Mouse (Mus musculus) kidney, embryonic 15.5 days (tissue): Measurements from ENCODE around the gene Gm39115. TPM values are rescaled to one million over a fixed set of nuclear protein-coding genes. Genes with fewer than 3 reads are reported as not detected.
A peak's percentile ranks its signal among the peaks of the same experiment; 100 is the strongest.
"Not testable (repeated sequence)": the region's sequence is repeated elsewhere in the genome, so short reads cannot be mapped to it uniquely, and the experiment has no call there.

ENCODE experiments used
- ATAC-seq: fragments of 200-750 bp; cut with Nextera tagmentation; replicated peaks from 2 replicates; pipeline ENCODE4 v1.8.0; 2017; ENCODE audit warnings: moderate TSS enrichment; ENCODE audit not compliant: low FRiP score
- H3K27ac ChIP-seq: fragments of 300-500 bp; sonication (generic); 2 replicates; pipeline ENCODE4 v1.5.1; 2015; ENCODE audit warnings: mild to moderate bottlenecking, inconsistent platforms
- H3K27me3 ChIP-seq: fragments of 300-500 bp; sonication (generic); 2 replicates; pipeline ENCODE4 v1.6.1; 2015; ENCODE audit warnings: inconsistent platforms
- H3K36me3 ChIP-seq: fragments of 300-500 bp; sonication (generic); 2 replicates; pipeline ENCODE4 v1.6.1; 2015; ENCODE audit warnings: inconsistent platforms
- H3K4me1 ChIP-seq: fragments of 300-500 bp; sonication (generic); 2 replicates; pipeline ENCODE4 v1.6.1; 2015; ENCODE audit warnings: inconsistent platforms
- H3K4me2 ChIP-seq: fragments of 300-500 bp; sonication (generic); 2 replicates; pipeline ENCODE4 v1.6.1; 2015; ENCODE audit warnings: moderate library complexity, mild to moderate bottlenecking, inconsistent platforms
- H3K4me3 ChIP-seq: fragments of 300-500 bp; sonication (generic); replicated peaks from 2 replicates; pipeline ENCODE4 v1.5.1; 2015; ENCODE audit warnings: mild to moderate bottlenecking, inconsistent platforms
- H3K9ac ChIP-seq: fragments of 300-500 bp; sonication (generic); 2 replicates; pipeline ENCODE4 v1.6.1; 2015; ENCODE audit warnings: mild to moderate bottlenecking, inconsistent platforms
- H3K9me3 ChIP-seq: fragments of 300-500 bp; sonication (generic); replicated peaks from 2 replicates; pipeline ENCODE4 v1.6.1; 2016; ENCODE audit warnings: inconsistent platforms
- WGBS: fragments of 180-500 bp; shearing (Covaris S2); methylation state at CpG from one replicate; pipeline ENCODE4 v1.1.7; 2015; ENCODE audit warnings: mixed read lengths; 5-methylcytosine and 5-hydroxymethylcytosine counted together
- polyA plus RNA-seq: library from polyadenylated mRNA; unstranded; fragments of >200 nt; fragmentation: Nextera tagmentation; extraction: Ambion mirVana; gene quantifications from 2 replicates; pipeline ENCODE4 v1.2.1, GENCODE M21; 2015

Gm39115 gene
- polyA plus RNA-seq, 1 experiment from 2014 or later: not detected

- no peaks in the 10 kb centered on the region for H3K4me1 ChIP-seq
- no peak within 1 kb of the TSS for H3K4me3 ChIP-seq
- H3K4me2 ChIP-seq: no peak within 1 kb of the TSS
- H3K27ac ChIP-seq: no peak within 1 kb of the TSS
- WGBS: 86% methylated on average over 1 of the region's 1 CpGs
- no peak for ATAC-seq
- H3K9me3 ChIP-seq: no peaks in the 10 kb centered on the region
- H3K9ac ChIP-seq: no peak within 1 kb of the TSS
- H3K36me3 ChIP-seq: no peaks in the 10 kb centered on the region
- H3K27me3 ChIP-seq: peaks cover 10% of the 10 kb centered on the region
Observed at GRCm38 (mm10) chr7:142144507-142144906, 8.7 kb upstream of the Gm39115 start, which contains the start of gene Gm45337. Gene Gm45337 (minus strand): TSS chr7:142144607.

- not testable (repeated sequence) for H3K27ac ChIP-seq, H3K27me3 ChIP-seq, H3K9ac ChIP-seq, H3K36me3 ChIP-seq, H3K9me3 ChIP-seq, ATAC-seq, H3K4me1 ChIP-seq, H3K4me2 ChIP-seq, H3K4me3 ChIP-seq
- 43% methylated on average over 1 of the region's 1 CpGs for whole genome bisulfite sequencing
Observed at GRCm38 (mm10) chr7:142143506-142144010, 7.7 kb upstream of the Gm39115 start.

- Histone ChIP-seq H3K36me3 (no peaks in the 10 kb centered on the region), H3K9me3 (no peaks in the 10 kb centered on the region)
Observed at GRCm38 (mm10) chr7:142140696-142141095, 4.9 kb upstream of the Gm39115 start.

GRCm38 (mm10) chr7:142134206-142134995 is 1.4 kb downstream of the Gm39115 start:
- H3K9ac ChIP-seq: no peak overlapping the region
- H3K4me2 ChIP-seq: no peak overlapping the region
- no peak overlapping the region for H3K27ac ChIP-seq
- 49% methylated on average over 4 of the region's 4 CpGs for WGBS
- no peaks in the 10 kb centered on the region for H3K36me3 ChIP-seq
- ATAC-seq: no peak
- H3K4me1 ChIP-seq: no peaks in the 10 kb centered on the region
- no peaks in the 10 kb centered on the region for H3K9me3 ChIP-seq
- H3K4me3 ChIP-seq: no peak overlapping the region
- no peaks in the 10 kb centered on the region for H3K27me3 ChIP-seq

More at GRCm38 (mm10) chr7:142140696-142141095, 4.9 kb upstream of the Gm39115 start:
- Histone ChIP-seq H3K4me2 (no peak overlapping the region), H3K4me1 (no peaks in the 10 kb centered on the region), H3K27ac (no peak overlapping the region), H3K9ac (no peak overlapping the region), H3K4me3 (no peak overlapping the region), H3K27me3 (peaks cover 7% of the 10 kb centered on the region)
- WGBS: 2% methylated on average over 1 of the region's 1 CpGs
- ATAC-seq: no peak

- no peak overlapping the region for H3K27ac ChIP-seq
- H3K4me3 ChIP-seq: no peak overlapping the region
- no peaks in the 10 kb centered on the region for H3K4me1 ChIP-seq
- no peaks in the 10 kb centered on the region for H3K36me3 ChIP-seq
- H3K27me3 ChIP-seq: no peaks in the 10 kb centered on the region
- WGBS: 65% methylated on average over 4 of the region's 4 CpGs
- ATAC-seq: no peak
- H3K9me3 ChIP-seq: no peaks in the 10 kb centered on the region
- H3K9ac ChIP-seq: no peak overlapping the region
- no peak overlapping the region for H3K4me2 ChIP-seq
Observed at GRCm38 (mm10) chr7:142128843-142129242, 7.0 kb downstream of the Gm39115 start.

- H3K4me3 ChIP-seq, H3K36me3 ChIP-seq, H3K9ac ChIP-seq, H3K27ac ChIP-seq, ATAC-seq, H3K4me1 ChIP-seq, H3K9me3 ChIP-seq, H3K4me2 ChIP-seq, H3K27me3 ChIP-seq: not testable (repeated sequence)
- 100% methylated on average over 1 of the region's 1 CpGs for WGBS
Observed at GRCm38 (mm10) chr7:142120629-142121028, 15.2 kb downstream of the Gm39115 start, which contains the start of gene Gm45618. Gene Gm45618 (minus strand): TSS chr7:142120729.

- 19% methylated on average over 5 of the region's 5 CpGs for WGBS
Observed at GRCm38 (mm10) chr7:142119632-142120031, 16.2 kb downstream of the Gm39115 start.

GRCm38 (mm10) chr7:142104747-142105146 is 31.1 kb downstream of the Gm39115 start:
- no peak for ATAC-seq
- Histone ChIP-seq H3K4me3 (no peak overlapping the region), H3K9me3 (no peaks in the 10 kb centered on the region), H3K9ac (no peak overlapping the region), H3K4me1 (no peaks in the 10 kb centered on the region), H3K36me3 (no peaks in the 10 kb centered on the region), H3K4me2 (no peak overlapping the region), H3K27me3 (peaks cover 19% of the 10 kb centered on the region; the same call in 1 of the 2 replicates), H3K27ac (no peak overlapping the region)
- 54% methylated on average over 5 of the region's 5 CpGs for WGBS

More at GRCm38 (mm10) chr7:142119632-142120031, 16.2 kb downstream of the Gm39115 start:
- Histone ChIP-seq H3K4me1 (no peaks in the 10 kb centered on the region), H3K27me3 (no peaks in the 10 kb centered on the region), H3K9me3 (no peaks in the 10 kb centered on the region), H3K9ac (no peak overlapping the region), H3K4me3 (no peak overlapping the region), H3K36me3 (no peaks in the 10 kb centered on the region), H3K27ac (no peak overlapping the region), H3K4me2 (no peak overlapping the region)
- ATAC-seq: no peak

- H3K36me3 ChIP-seq: no peaks in the 10 kb centered on the region
- H3K9ac ChIP-seq: no peak overlapping the region
- H3K27ac ChIP-seq: no peak overlapping the region
- H3K9me3 ChIP-seq: no peaks in the 10 kb centered on the region
- H3K27me3 ChIP-seq: peaks cover 84% of the 10 kb centered on the region
- ATAC-seq: peak; percentile 53
- no peak overlapping the region for H3K4me3 ChIP-seq
- WGBS: 8% methylated on average over 9 of the region's 9 CpGs
- H3K4me1 ChIP-seq: peaks cover 19% of the 10 kb centered on the region
- no peak overlapping the region for H3K4me2 ChIP-seq
Observed at GRCm38 (mm10) chr7:142097776-142098175, 38.1 kb downstream of the Gm39115 start.

GRCm38 (mm10) chr7:142096701-142097100 is 39.1 kb downstream of the Gm39115 start:
- Histone ChIP-seq H3K36me3 (no peaks in the 10 kb centered on the region), H3K4me1 (peaks cover 19% of the 10 kb centered on the region), H3K27ac (no peak overlapping the region), H3K4me2 (no peak overlapping the region), H3K4me3 (no peak overlapping the region), H3K27me3 (peaks cover 94% of the 10 kb centered on the region), H3K9me3 (no peaks in the 10 kb centered on the region), H3K9ac (no peak overlapping the region)
- ATAC-seq: no peak
- 59% methylated on average over 4 of the region's 4 CpGs for WGBS

- peak; percentile 90 for ATAC-seq
- peak within 1 kb of the TSS; percentile 98 for H3K4me2 ChIP-seq
- no peaks in the 10 kb centered on the region for H3K9me3 ChIP-seq
- peak within 1 kb of the TSS; percentile 67 for H3K9ac ChIP-seq
- H3K27me3 ChIP-seq: peaks cover 89% of the 10 kb centered on the region
- peak within 1 kb of the TSS; percentile 76 for H3K4me3 ChIP-seq
- WGBS: under 1% methylated on average over 62 of the region's 63 CpGs
- H3K36me3 ChIP-seq: no peaks in the 10 kb centered on the region
- H3K4me1 ChIP-seq: peaks cover 19% of the 10 kb centered on the region
- no peak within 1 kb of the TSS for H3K27ac ChIP-seq
Observed at GRCm38 (mm10) chr7:142095183-142095931, 40.5 kb downstream of the Gm39115 start, which contains the start of gene Dusp8. Gene Dusp8 (minus strand): TSS chr7:142095843.
